Mouse (Mus musculus) embryonic facial prominence, embryonic 14.5 days (tissue): Measurements from ENCODE around the gene Ppp1r1b. TPM values are rescaled to one million over a fixed set of nuclear protein-coding genes. Genes with fewer than 3 reads are reported as not detected.

Experiments used
- ATAC-seq: fragments of 200-750 bp; cut with Nextera tagmentation; 2 replicates; pipeline ENCODE4 v1.8.0; 2017; ENCODE audit warnings: low read depth, moderate number of reproducible peaks, moderate TSS enrichment
- DNase-seq: peaks from one replicate; pipeline ENCODE4 v3.0.0-alpha.2; 2015; ENCODE audit warnings: low spot score
- H3K27ac ChIP-seq: fragments of 300-500 bp; sonication (generic); replicated peaks from 2 replicates; pipeline ENCODE4 v1.5.1; 2014; ENCODE audit warnings: low read depth, mild to moderate bottlenecking, low read length, moderate library complexity
- H3K27me3 ChIP-seq: fragments of 300-500 bp; sonication (generic); replicated peaks from 2 replicates; pipeline ENCODE4 v1.6.1; 2014; ENCODE audit warnings: low read length; ENCODE audit not compliant: control insufficient read depth, insufficient read depth
- H3K36me3 ChIP-seq: fragments of 300-500 bp; sonication (generic); 2 replicates; pipeline ENCODE4 v1.6.1; 2014; ENCODE audit warnings: low read length, mixed read lengths; ENCODE audit not compliant: control insufficient read depth, insufficient read depth
- H3K4me1 ChIP-seq: fragments of 300-500 bp; sonication (generic); 2 replicates; pipeline ENCODE4 v1.6.1; 2014; ENCODE audit warnings: antibody characterized with exemption, low read length; ENCODE audit not compliant: control insufficient read depth, insufficient read depth
- H3K4me2 ChIP-seq: fragments of 300-500 bp; sonication (generic); 2 replicates; pipeline ENCODE4 v1.6.1; 2014; ENCODE audit warnings: low read depth, mild to moderate bottlenecking, low read length, moderate library complexity, mixed read lengths
- H3K4me3 ChIP-seq: fragments of 300-500 bp; sonication (generic); 2 replicates; pipeline ENCODE4 v1.5.1; 2014; ENCODE audit warnings: low read depth, mild to moderate bottlenecking, low read length
- H3K9ac ChIP-seq: fragments of 300-500 bp; sonication (generic); 2 replicates; pipeline ENCODE4 v1.6.1; 2014; ENCODE audit warnings: low read depth, mild to moderate bottlenecking, low read length, moderate library complexity, mixed read lengths
- H3K9me3 ChIP-seq: fragments of 300-500 bp; sonication (generic); 2 replicates; pipeline ENCODE4 v1.6.1; 2016; ENCODE audit warnings: low read length; ENCODE audit not compliant: control insufficient read depth
- WGBS: fragments of 180-500 bp; shearing (Covaris S2); extraction: QIAGEN DNeasy Blood & Tissue Kit; methylation state at CpG from one replicate; pipeline ENCODE4 v1.1.7; 2014; 5-methylcytosine and 5-hydroxymethylcytosine counted together
- polyA plus RNA-seq: library from polyadenylated mRNA; unstranded; fragments of >200 nt; fragmentation: Nextera tagmentation; extraction: Ambion mirVana; gene quantifications from 2 replicates; pipeline ENCODE4 v1.2.1, GENCODE M21; 2014

Ppp1r1b gene
- polyA plus RNA-seq, 1 experiment from 2014 or later = 4.1 TPM

DNA sequence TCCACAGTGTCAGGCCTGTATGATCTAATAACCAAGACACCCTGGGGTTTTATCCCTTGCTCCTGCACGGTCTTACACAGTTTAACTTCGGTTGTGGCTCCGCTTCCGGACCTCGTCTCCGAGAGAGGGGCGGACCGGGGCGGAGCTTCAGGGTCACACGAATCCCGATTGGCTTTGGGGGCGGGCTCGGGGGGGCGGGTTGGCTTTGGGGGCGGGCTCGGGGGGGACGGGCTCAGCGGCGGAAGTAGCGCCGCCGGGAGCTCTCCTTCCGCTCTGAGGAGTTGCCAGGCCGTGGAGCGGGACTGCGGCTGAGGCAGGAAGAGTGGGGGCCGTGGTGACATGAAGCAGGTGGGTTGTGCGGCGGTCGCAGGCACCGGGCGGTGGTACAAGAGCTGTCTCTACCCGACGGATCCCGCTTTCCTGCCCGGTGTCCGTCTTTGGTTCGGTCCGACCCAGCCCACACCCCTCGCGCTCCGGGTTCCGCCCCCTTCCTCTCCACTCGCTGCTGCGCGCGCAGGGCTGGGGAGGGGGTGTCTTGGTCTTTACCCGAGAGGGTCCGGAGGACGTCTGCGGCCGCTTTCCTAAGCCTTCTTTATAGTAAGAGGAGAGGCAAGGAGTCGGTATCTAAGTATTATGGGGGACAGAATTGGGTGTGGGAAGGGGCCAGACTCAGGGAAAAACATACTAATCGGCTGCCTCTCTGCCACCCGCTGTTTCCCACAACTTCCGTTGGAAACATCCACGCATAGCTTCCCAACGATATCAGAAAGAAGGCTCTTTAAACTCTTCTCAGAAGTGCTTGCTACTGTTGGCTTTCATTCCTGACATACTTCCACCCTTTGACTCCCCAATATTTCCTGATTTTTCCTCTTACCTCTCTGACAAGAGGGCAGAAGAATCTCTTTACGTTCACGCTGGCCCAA, 10.2 kb downstream of the Ppp1r1b start, which contains the start of gene Stard3:
Gene Stard3 (plus strand): TSS at position 208 of the 923 bp plus-strand sequence.
- peak within 1 kb of the TSS; percentile 79 for H3K4me2 ChIP-seq
- H3K9me3 ChIP-seq = no peaks in the 10 kb centered on the region
- peak within 1 kb of the TSS; percentile 65 for H3K4me3 ChIP-seq
- DNase-seq (peak; percentile 95), ATAC-seq (peak; percentile 92)
- no peaks in the 10 kb centered on the region for H3K36me3 ChIP-seq
- peak within 1 kb of the TSS; percentile 76 for H3K9ac ChIP-seq
- WGBS = under 1% methylated on average over 27 of the region's 60 CpGs
- peaks cover 8% of the 10 kb centered on the region; the same call in 1 of the 2 replicates for H3K4me1 ChIP-seq
- peak within 1 kb of the TSS; percentile 84 for H3K27ac ChIP-seq
- peaks cover 12% of the 10 kb centered on the region; the same call in 1 of the 2 replicates for H3K27me3 ChIP-seq

DNA sequence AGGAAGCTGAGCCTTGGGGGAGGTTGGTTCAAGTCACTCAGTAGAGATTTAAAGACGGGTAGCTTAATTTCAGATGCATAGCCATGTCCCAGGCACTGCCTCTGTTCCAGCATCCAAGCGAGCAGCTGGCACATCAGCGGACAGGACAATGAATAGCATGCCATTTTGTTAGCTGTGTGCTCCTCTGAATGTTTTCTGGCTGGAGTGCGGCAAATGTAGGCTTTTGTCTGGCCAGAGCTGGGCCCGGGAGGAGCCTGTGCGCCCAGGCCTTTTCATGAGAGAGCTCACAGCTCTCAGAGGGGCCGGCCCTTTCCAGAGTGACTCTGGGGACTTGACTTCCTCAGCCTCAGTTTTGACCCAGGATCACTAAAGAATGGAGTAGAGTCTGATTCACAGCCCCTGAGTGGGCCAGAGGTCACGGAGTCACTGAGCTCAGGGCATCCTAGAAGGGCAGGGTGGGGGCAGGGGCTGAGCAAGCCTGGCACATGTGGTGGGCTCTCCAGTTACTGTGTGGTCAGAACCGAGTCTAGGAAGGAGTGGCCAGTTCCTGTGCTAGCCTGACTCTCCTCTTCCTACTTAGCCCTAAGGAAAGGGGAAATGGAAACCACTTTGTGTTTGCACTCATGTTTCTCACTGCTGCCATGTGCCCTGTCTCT, 12.8 kb downstream of the Ppp1r1b start:
- DNase-seq (no peak), ATAC-seq (no peak)
- Histone ChIP-seq H3K9me3 (no peaks in the 10 kb centered on the region), H3K4me1 (peaks cover 8% of the 10 kb centered on the region; the same call in 1 of the 2 replicates), H3K27ac (no peak overlapping the region), H3K9ac (0 out of 2 replicates have a peak overlapping the region, but pooled peaks have one; percentile 21), H3K27me3 (no peaks in the 10 kb centered on the region), H3K4me3 (no peak overlapping the region), H3K4me2 (no peak overlapping the region; the same call in 1 of the 2 replicates), H3K36me3 (no peaks in the 10 kb centered on the region)
- WGBS = 43% methylated on average over 9 of the region's 9 CpGs

GRCm38 (mm10) chr11:98363817-98364216, 15.6 kb downstream of the Ppp1r1b start:
- 83% methylated on average over 5 of the region's 5 CpGs for WGBS
- H3K27ac ChIP-seq = no peak overlapping the region
- ATAC-seq = no peak

GRCm38 (mm10) chr11:98364410-98364809, 16.2 kb downstream of the Ppp1r1b start:
- no peaks in the 10 kb centered on the region for H3K9me3 ChIP-seq
- no peak overlapping the region for H3K4me2 ChIP-seq
- ATAC-seq = no peak
- H3K36me3 ChIP-seq = no peaks in the 10 kb centered on the region
- H3K4me3 ChIP-seq = no peak overlapping the region
- H3K27ac ChIP-seq = no peak overlapping the region
- 96% methylated on average over 5 of the region's 5 CpGs for whole genome bisulfite sequencing
- DNase-seq = no peak
- H3K27me3 ChIP-seq = no peaks in the 10 kb centered on the region
- H3K9ac ChIP-seq = no peak overlapping the region
- H3K4me1 ChIP-seq = no peaks in the 10 kb centered on the region; the same call in 1 of the 2 replicates

More at GRCm38 (mm10) chr11:98363817-98364216, 15.6 kb downstream of the Ppp1r1b start:
- Histone ChIP-seq H3K4me3 (no peak overlapping the region), H3K9me3 (no peaks in the 10 kb centered on the region), H3K9ac (no peak overlapping the region), H3K27me3 (no peaks in the 10 kb centered on the region), H3K36me3 (no peaks in the 10 kb centered on the region), H3K4me2 (no peak overlapping the region), H3K4me1 (peaks cover 5% of the 10 kb centered on the region; the same call in 1 of the 2 replicates)
- DNase-seq = no peak

GRCm38 (mm10) chr11:98366290-98366689, 18.1 kb downstream of the Ppp1r1b start:
- ATAC-seq (no peak), DNase-seq (no peak)
- Histone ChIP-seq H3K27me3 (no peaks in the 10 kb centered on the region), H3K4me3 (no peak overlapping the region), H3K4me1 (no peaks in the 10 kb centered on the region; the same call in 1 of the 2 replicates), H3K9ac (no peak overlapping the region), H3K4me2 (no peak overlapping the region), H3K9me3 (no peaks in the 10 kb centered on the region), H3K27ac (no peak overlapping the region), H3K36me3 (no peaks in the 10 kb centered on the region)
- 76% methylated on average over 10 of the region's 10 CpGs for WGBS

GRCm38 (mm10) chr11:98367171-98367862, 19.1 kb downstream of the Ppp1r1b start:
- ATAC-seq (no peak), DNase-seq (no peak)
- Histone ChIP-seq H3K4me3 (no peak overlapping the region), H3K36me3 (no peaks in the 10 kb centered on the region), H3K9ac (no peak overlapping the region), H3K4me1 (0 out of 2 replicates have a peak, but pooled peaks cover 3% of the 10 kb centered on the region), H3K27ac (no peak overlapping the region), H3K9me3 (no peaks in the 10 kb centered on the region), H3K27me3 (no peaks in the 10 kb centered on the region), H3K4me2 (no peak overlapping the region)
- 74% methylated on average over 10 of the region's 10 CpGs for WGBS

DNA sequence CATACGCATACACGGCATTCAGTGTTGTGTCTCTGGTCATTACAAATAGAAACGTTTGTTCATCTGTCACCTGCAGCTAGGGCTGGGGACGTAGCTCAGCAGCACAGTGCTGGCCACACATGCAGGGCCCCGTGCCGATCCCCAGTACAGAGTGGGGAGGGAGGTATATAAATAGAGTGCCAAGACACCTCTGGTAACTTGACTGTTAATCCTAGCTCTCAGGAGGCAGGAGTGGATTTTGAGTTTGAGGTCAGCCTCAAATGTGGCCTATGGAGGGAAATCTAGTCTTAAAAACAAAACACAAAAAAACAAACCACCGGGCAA, 19.6 kb downstream of the Ppp1r1b start:
- Histone ChIP-seq H3K9ac (no peak overlapping the region), H3K4me2 (no peak overlapping the region), H3K4me3 (no peak overlapping the region), H3K9me3 (no peaks in the 10 kb centered on the region), H3K36me3 (no peaks in the 10 kb centered on the region), H3K27ac (no peak overlapping the region), H3K27me3 (no peaks in the 10 kb centered on the region), H3K4me1 (0 out of 2 replicates have a peak, but pooled peaks cover 3% of the 10 kb centered on the region)
- no peak for DNase-seq
- WGBS = 82% methylated on average over 7 of the region's 7 CpGs
- ATAC-seq = no peak

- no peaks in the 10 kb centered on the region for H3K9me3 ChIP-seq
- no peak overlapping the region for H3K4me2 ChIP-seq
- 0 out of 2 replicates have a peak, but pooled peaks cover 3% of the 10 kb centered on the region for H3K4me1 ChIP-seq
- DNase-seq = no peak
- no peaks in the 10 kb centered on the region for H3K27me3 ChIP-seq
- H3K36me3 ChIP-seq = peaks cover 6% of the 10 kb centered on the region; the same call in 1 of the 2 replicates
- H3K4me3 ChIP-seq = no peak overlapping the region
- H3K9ac ChIP-seq = no peak overlapping the region
- H3K27ac ChIP-seq = no peak overlapping the region
- ATAC-seq = no peak
- 80% methylated on average over 6 of the region's 6 CpGs for WGBS
Observed at GRCm38 (mm10) chr11:98369337-98369736, 21.1 kb downstream of the Ppp1r1b start.
